Comparison of ENCODE assay signal across 9 mouse cellular contexts in genomic region chr6:138054166-138054565, GRCm38 (mm10). TPM values are rescaled to one million over a fixed set of nuclear protein-coding genes. Genes with fewer than 3 reads are reported as not detected.
A peak's percentile ranks its signal among the peaks of the same experiment; 100 is the strongest.
DNase-seq lines count a peak whose midpoint lies in the region; ATAC-seq and TF ChIP-seq lines count a peak whose summit lies in the region.
"Had no signal": no experiment of that assay in that cellular context is flagged by ENCODE, and none has a peak within 500 bp of the region (broad histone marks: within the 10 kb centered on the region; RNA-seq: fewer than 3 reads in every experiment).

No protein-coding gene starts in this region.

- ATAC-seq in common myeloid progenitor, adult 5-6 weeks (replicated peaks; ENCODE audit: low read depth, poor library complexity, severe bottlenecking), result peak; percentile 93

- DNase-seq in layer of hippocampus, adult 2 months (ENCODE audit: low spot score in 2 of 2), result no peak
- DNase-seq in layer of hippocampus, postnatal 10 days (ENCODE audit: low spot score in 2 of 2), result no peak
- peak; percentile 0 for DNase-seq in MEL-GATA-1-ER (ENCODE audit: extremely low read depth, low read depth)
- DNase-seq in lung, postnatal 14 days, result peak; percentile 53
- no peak for DNase-seq in MN1 (ENCODE audit: low spot score)
- no peak for DNase-seq in right cerebral cortex, postnatal 4 days

- H3K27ac ChIP-seq in layer of hippocampus, adult 2 months, result no peak overlapping the region
- H3K27ac ChIP-seq: hindbrain, embryonic 14.5 days; neural tube, embryonic 12.5 days had no signal

- TF ChIP-seq CTCF in layer of hippocampus, adult 2 months (conservative IDR thresholded peaks at IDR 0.05), result peak; percentile 64

- H3K4me3 ChIP-seq in layer of hippocampus, adult 2 months, result no peak overlapping the region
- H3K4me3 ChIP-seq: neural tube, embryonic 12.5 days had no signal

RNA-seq across cellular contexts. Expression of gene Slc15a5, which starts 25.6 kb away (rescaled TPM):
- not detected for total RNA-seq in layer of hippocampus, adult 2 months (2021)
- not detected for total RNA-seq in layer of hippocampus, postnatal 10 days (2021)
- total RNA-seq in common myeloid progenitor, adult 5-6 weeks (2017), result not detected in 2 replicates

Comparison
In these comparisons a context has a peak if more than half of its experiments do, and no peak if none do; other contexts are left out.
1. DNase-seq: peak in MEL-GATA-1-ER (single experiment) and lung, postnatal 14 days (single experiment); none in layer of hippocampus, adult 2 months (0 of 2), layer of hippocampus, postnatal 10 days (0 of 2), MN1 (single experiment) and right cerebral cortex, postnatal 4 days (single experiment).